Mouse (Mus musculus) cerebellum, postnatal 14 days (tissue): ENCODE measurements at regions not wholly inside any gene's neighbourhood (a gene's known extent, or its start where the extent isn't known, plus 50 kb on each side); places are given as distances from the start of the nearest gene placed in this dataset.
A peak's percentile ranks its signal among the peaks of the same experiment; 100 is the strongest.

Source experiments
- DNase-seq, 2 experiments: peaks; one replicate each; pipeline ENCODE4 v3.0.0; 2021; ENCODE audit warnings: mixed read lengths in 2 of 2

GRCm38 (mm10) chr6:102977122-102977521 lies 404.2 kb upstream of the Cntn3 start:
- DNase-seq, result no peak

DNA sequence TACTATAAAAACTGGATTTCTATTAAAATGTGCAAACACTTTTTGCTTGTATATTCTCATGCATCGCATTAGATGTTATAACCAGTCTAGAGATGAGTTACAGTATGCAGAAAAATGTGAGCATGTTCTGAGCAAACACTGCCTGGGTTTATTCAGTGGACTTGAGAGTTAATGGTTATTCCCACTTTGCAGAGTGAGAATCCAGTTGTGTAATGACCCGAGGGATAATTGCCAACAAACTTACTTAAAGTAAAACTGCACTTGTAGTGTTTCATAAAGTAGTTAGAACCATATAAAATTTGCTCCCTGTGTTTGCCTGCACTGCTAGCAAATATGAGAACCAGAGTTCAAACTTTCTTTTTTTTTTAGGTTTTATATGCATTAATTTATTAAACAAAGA lies 450.4 kb upstream of the Cntn3 start:
- no peak for DNase-seq

GRCm38 (mm10) chr6:103024006-103024405 lies 451.1 kb upstream of the Cntn3 start:
- peak; percentile 10 to 15 for DNase-seq

DNA sequence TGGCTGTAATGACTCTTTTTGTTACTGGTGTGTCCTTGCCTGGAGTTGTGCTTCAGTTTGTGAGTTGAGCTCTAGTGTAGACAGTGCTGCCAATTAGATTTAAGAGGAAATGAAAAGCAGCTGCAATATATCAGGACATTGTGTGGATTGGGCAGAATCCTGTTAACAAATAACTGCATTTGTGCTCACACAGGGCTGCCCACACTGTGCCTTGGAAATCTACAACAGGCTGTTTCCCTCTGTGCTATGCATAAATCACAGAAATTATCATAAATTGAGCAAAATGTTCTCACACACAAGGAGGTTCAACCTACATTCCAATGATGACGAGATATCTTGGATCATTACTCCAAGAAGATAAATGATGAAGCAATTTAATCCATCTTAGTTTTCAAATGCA lies 455.2 kb upstream of the Cntn3 start:
- no peak for DNase-seq

DNA sequence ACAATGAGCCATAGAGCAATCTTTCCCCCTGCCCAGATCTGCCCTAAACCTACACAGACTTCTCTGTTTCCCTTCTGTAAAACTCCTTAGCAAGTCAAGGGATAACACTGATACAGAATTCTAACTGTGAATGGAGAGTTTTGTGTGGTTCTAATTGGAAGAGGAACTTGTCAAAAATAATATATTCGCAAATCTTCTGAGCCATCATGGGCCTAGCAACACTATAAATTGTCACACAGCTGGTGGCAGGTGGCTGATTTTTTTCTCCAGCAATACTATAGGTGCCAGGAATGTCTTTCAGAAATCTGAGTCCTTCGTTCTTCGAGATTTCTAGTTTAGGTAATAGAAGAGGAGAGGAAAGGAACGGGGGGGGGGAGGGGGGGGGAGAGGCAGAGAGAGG lies 460.5 kb upstream of the Cntn3 start:
- DNase-seq, result no peak

- no peak for DNase-seq
Measured at GRCm38 (mm10) chr6:103033919-103034318, 461.0 kb upstream of the Cntn3 start.

- DNase-seq, result no peak
Measured at GRCm38 (mm10) chr6:103060591-103060990, 449.8 kb upstream of the Chl1 start.

DNA sequence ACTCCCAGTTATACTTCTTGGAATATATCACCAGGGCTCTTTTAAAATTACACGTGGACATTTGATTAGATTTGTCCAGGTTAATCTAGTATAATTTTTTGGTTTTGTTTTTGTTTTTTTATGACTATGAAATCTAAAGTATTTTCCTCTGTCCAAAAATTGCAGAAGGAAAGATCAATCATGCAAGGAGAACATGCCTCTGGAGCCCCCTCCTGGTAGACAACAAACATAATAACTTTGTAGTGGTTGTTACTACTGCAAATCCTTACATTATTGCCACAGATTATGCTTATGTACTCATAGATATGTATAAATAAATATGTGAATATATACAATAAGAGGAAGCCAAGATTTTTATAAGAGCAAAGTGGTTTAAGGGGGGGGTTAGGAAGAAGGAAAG lies 404.2 kb upstream of the Chl1 start:
- peak; percentile 10 to 16 for DNase-seq

DNA sequence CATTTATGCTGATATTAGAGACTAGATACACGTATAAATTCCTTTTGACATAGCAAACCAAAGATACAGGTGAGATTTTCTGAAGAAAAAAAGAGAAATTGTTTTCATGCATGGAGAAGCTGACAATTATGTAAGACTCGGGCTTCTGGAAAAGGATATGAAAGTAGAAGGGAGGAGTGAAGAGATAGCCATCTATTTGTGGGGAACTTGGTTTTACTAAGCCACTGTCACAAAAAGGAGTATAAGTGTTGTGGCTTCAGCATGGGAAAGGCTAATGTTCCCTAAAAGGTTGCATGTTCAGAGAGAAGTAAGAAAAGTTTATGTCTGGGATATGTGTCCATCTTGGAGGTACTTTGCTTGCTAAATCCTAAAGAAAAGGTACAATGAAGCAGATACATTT lies 390.8 kb upstream of the Chl1 start:
- DNase-seq, result no peak

GRCm38 (mm10) chr6:103140851-103141250 lies 369.5 kb upstream of the Chl1 start:
- peak; percentile 7 to 20 for DNase-seq

GRCm38 (mm10) chr6:103177851-103178250 lies 332.5 kb upstream of the Chl1 start:
- DNase-seq, result no peak

DNA sequence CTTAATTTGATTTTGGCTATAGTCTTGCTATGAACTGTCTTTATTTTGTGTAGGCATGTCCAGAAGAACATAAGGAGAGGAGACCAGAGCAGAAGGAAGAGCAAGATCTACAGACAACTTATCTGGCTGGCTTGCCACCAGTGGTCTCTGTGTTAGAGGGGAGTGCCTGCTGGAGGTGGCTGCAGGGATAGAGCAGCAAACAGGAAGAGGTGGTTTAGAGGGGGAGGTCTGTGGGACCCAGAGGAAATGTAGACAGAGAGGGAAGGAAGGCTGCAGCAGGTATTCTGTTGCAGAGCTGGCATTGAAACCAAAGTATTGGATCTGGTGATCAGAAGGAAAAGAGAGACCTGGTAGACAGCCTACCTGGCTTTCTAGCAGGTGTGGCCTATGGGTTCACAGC lies 327.0 kb upstream of the Chl1 start:
- no peak for DNase-seq

GRCm38 (mm10) chr6:103196838-103197237 lies 313.5 kb upstream of the Chl1 start:
- no peak for DNase-seq

DNA sequence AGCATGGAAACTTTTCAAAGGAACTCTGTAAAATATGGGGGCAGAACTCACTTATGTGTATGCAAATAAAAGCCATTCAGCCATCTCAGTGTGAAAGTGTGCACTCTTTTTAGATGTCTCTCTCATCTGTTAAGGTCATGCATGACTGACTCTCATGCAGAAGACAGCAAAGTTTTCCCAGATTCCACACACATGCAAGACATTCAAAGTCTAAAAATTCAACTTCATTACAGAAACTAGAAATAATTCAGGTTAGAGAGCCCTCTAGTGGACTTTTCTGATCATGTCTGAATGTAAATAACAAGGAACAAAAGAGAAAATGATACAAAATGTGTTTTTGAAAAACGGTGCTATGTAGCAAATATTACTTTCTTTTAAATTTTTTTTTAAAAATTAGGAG lies 308.8 kb upstream of the Chl1 start:
- peak in 1 of 2 experiments; percentile 14 for DNase-seq

DNA sequence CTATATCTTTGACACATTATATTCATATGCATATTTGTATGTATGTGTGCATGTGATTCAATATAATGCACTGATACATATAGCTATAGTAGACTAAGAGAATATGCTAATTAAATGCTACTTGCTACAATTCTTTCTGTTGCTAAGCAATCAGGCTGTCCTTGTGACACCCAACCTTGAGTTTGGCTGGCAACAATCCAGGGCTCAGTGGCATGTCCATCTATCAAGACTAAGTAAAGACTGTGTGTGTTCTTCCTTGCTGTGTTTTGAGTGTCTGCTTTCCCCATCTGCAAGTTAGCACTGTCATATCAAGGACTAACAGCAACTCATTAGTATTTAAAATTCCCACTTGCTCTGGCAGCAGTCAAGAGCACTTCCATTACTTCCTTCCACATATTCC lies 301.2 kb upstream of the Chl1 start:
- DNase-seq, result peak; percentile 16 to 32

- DNase-seq, result no peak
Measured at GRCm38 (mm10) chr6:103213160-103213559, 297.2 kb upstream of the Chl1 start.

DNA sequence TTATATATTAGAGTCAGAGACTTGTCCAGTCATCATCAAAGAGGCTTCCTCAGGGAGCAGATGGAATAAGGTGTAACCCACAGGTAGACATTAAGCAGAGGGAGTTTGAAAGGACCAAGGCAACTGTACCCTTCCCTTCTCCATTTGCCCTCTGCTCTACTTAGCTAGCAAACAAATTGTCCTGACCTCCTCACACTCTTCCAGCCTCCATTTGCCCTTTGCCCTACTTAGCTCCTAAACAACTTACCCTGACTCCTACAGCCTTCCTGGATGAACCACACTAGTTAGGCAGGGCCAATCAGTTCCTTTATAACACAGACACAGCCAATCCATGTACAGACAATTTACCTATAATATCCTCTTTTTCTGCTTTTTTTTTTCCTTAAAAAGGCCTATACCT lies 273.5 kb upstream of the Chl1 start:
- no peak for DNase-seq

- DNase-seq, result peak in 1 of 2 experiments; percentile 2
Measured at GRCm38 (mm10) chr6:103268984-103269383, 241.4 kb upstream of the Chl1 start.

DNA sequence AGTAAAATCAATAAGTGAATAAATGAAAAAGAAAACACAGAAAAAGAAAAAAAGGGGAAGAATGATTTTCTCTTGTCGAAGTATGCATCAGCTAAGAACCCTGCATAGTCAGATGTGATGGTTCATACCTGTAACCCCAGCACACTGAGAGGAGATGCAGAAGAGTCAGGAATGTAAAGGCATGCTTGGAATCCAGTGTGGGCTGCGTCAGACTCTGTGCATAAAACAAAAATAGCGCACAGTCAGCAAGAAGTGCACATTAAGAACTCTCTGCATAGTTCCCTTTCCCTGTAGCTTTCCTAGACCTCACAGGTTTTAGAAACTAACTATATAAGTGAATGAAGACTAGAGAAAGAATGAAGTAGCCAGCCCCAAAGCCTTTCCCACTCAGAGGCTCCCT lies 238.2 kb upstream of the Chl1 start:
- DNase-seq, result no peak

GRCm38 (mm10) chr6:103275071-103275470 lies 235.3 kb upstream of the Chl1 start:
- no peak for DNase-seq

DNA sequence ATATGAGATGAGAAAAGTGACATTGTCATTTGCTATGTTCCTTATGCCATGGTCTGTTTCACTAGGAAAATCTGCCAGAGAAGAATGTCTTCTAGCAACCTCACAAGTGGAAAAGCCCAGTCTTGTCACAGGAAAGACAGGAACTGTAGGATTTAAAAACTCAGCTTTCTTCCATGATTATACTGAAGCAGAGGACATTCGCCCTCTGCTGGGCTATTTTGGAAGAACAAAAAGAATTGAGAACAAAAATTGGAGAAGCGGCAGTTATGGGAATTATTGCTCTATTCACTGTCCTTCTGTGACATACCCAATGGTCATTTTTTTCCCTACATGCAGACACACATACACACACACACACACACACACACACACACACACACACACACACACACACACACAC lies 234.9 kb upstream of the Chl1 start:
- DNase-seq, result peak; percentile 33 to 58

DNA sequence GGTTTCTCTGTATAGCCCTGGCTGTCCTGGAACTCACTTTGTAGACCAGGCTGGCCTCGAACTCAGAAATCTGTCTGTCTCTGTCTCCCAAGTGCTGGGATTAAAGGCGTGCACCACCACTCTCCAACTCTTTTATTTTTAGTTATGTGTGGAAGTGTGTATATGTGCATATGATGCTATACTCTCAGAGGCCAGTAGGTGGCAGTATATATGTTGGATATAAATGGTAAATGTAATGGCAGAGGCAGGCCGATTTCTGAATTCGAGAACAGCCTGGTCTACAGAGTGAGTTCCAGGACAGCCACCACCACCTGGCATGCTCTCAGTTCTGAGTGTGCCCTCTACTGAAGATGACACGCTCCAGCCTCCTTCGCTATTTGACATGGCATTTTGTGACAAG lies 214.4 kb upstream of the Chl1 start:
- peak in 1 of 2 experiments; percentile 3 for DNase-seq

GRCm38 (mm10) chr6:103306420-103307249 lies 203.8 kb upstream of the Chl1 start:
- DNase-seq, result peak; percentile 9 to 48

DNA sequence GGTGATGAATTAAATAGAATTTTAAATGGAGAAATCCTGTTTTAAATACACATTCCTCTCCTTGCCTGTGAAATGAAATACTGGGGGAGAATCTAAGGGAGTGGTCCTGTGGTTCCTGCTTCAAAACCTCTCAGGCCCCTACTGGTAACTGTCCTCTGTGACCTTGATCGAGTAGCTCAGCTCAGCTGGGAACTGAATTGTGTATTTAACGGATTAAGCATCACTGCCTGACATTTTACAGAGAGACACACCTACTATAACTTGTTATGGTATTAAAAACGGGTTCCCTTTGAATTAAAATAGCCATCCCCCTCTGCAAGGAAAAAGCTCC lies 203.2 kb upstream of the Chl1 start:
- DNase-seq, result peak in 1 of 2 experiments; percentile 4

DNA sequence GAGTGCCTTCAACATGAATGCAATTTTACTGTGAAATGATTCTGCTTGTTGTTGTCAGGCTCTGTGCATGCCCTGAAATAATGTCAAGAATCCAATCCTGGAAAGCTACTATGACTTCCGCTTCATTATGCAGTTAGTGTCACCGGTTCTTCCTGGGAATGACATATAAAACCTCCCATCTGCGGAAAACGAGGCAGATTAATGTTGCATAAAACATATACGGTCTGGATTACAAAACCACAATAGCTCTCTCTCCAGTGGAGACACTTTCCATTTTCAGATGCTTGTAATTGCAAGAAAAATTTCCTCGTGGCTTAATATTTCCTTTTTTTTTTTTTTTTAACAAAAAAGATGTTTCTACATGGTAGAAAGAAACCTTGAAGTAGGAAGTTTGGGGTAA lies 198.2 kb upstream of the Chl1 start:
- DNase-seq, result no peak
